Mouse (Mus musculus): ENCODE results near the gene Apc2. TPM values are rescaled to one million over a fixed set of nuclear protein-coding genes. Genes with fewer than 3 reads are reported as not detected.

Gene Apc2
- polyA plus RNA-seq, 1 experiment from 2014 or later = 0.88 TPM

GRCm38 (mm10) chr10:80332525-80332989, 36.8 kb downstream of the Apc2 start:
- Histone ChIP-seq H3K4me3 (ENCODE audit: low read length) (no peak overlapping the region), H3K27ac (ENCODE audit: low read length) (no peak overlapping the region), H3K4me1 (replicated peaks; ENCODE audit: control insufficient read depth, insufficient read depth, low read length) (peaks cover 15% of the 10 kb centered on the region), H3K4me2 (ENCODE audit: low read depth, low read length) (no peak overlapping the region), H3K9me3 (ENCODE audit: control insufficient read depth, low read length) (no peaks in the 10 kb centered on the region), H3K36me3 (ENCODE audit: control insufficient read depth, insufficient read depth, low read length) (no peaks in the 10 kb centered on the region), H3K9ac (ENCODE audit: low read length) (no peak overlapping the region), H3K27me3 (ENCODE audit: control insufficient read depth, insufficient read depth, low read depth, low read length) (no peaks in the 10 kb centered on the region; the same call in 1 of the 2 replicates)
- 71% methylated on average over 5 of the region's 5 CpGs for WGBS
- no peak for ATAC-seq (ENCODE audit: low read depth)

- Histone ChIP-seq H3K36me3 (ENCODE audit: control insufficient read depth, insufficient read depth, low read length) (no peaks in the 10 kb centered on the region), H3K4me3 (ENCODE audit: low read length) (no peak overlapping the region), H3K4me2 (ENCODE audit: low read depth, low read length) (no peak overlapping the region), H3K27ac (ENCODE audit: low read length) (no peak overlapping the region), H3K9me3 (ENCODE audit: control insufficient read depth, low read length) (no peaks in the 10 kb centered on the region), H3K9ac (ENCODE audit: low read length) (no peak overlapping the region), H3K4me1 (replicated peaks; ENCODE audit: control insufficient read depth, insufficient read depth, low read length) (peaks cover 4% of the 10 kb centered on the region; the same call in 1 of the 2 replicates), H3K27me3 (ENCODE audit: control insufficient read depth, insufficient read depth, low read depth, low read length) (peaks cover 12% of the 10 kb centered on the region)
- WGBS = 82% methylated on average over 12 of the region's 12 CpGs
- no peak for ATAC-seq (ENCODE audit: low read depth)
Measured at GRCm38 (mm10) chr10:80336263-80336662, 40.5 kb downstream of the Apc2 start.

- no peak overlapping the region for H3K27ac ChIP-seq (ENCODE audit: low read length)
- no peak overlapping the region for H3K4me3 ChIP-seq (ENCODE audit: low read length)
- ATAC-seq (ENCODE audit: low read depth) = no peak
- H3K27me3 ChIP-seq (ENCODE audit: control insufficient read depth, insufficient read depth, low read depth, low read length) = peaks cover 41% of the 10 kb centered on the region
- WGBS = 21% methylated on average over 19 of the region's 19 CpGs
- no peaks in the 10 kb centered on the region for H3K9me3 ChIP-seq (ENCODE audit: control insufficient read depth, low read length)
- no peaks in the 10 kb centered on the region for H3K36me3 ChIP-seq (ENCODE audit: control insufficient read depth, insufficient read depth, low read length)
- peaks cover 27% of the 10 kb centered on the region for H3K4me1 ChIP-seq (replicated peaks; ENCODE audit: control insufficient read depth, insufficient read depth, low read length)
- H3K4me2 ChIP-seq (ENCODE audit: low read depth, low read length) = no peak overlapping the region
- H3K9ac ChIP-seq (ENCODE audit: low read length) = no peak overlapping the region
Measured at GRCm38 (mm10) chr10:80339941-80340750, 44.4 kb downstream of the Apc2 start.

- H3K4me3 ChIP-seq (ENCODE audit: low read length) = no peak overlapping the region
- ATAC-seq (ENCODE audit: low read depth) = no peak
- WGBS = 16% methylated on average over 21 of the region's 21 CpGs
Measured at GRCm38 (mm10) chr10:80341026-80341425, 45.2 kb downstream of the Apc2 start.

GRCm38 (mm10) chr10:80341491-80342304, 45.9 kb downstream of the Apc2 start:
- Histone ChIP-seq H3K36me3 (ENCODE audit: control insufficient read depth, insufficient read depth, low read length) (no peaks in the 10 kb centered on the region), H3K27ac (ENCODE audit: low read length) (no peak overlapping the region), H3K9ac (ENCODE audit: low read length) (no peak overlapping the region), H3K9me3 (ENCODE audit: control insufficient read depth, low read length) (no peaks in the 10 kb centered on the region), H3K27me3 (ENCODE audit: control insufficient read depth, insufficient read depth, low read depth, low read length) (peaks cover 49% of the 10 kb centered on the region), H3K4me2 (ENCODE audit: low read depth, low read length) (peak overlapping the region; percentile 55; the same call in 1 of the 2 replicates), H3K4me1 (replicated peaks; ENCODE audit: control insufficient read depth, insufficient read depth, low read length) (peaks cover 29% of the 10 kb centered on the region), H3K4me3 (ENCODE audit: low read length) (peak overlapping the region; percentile 40)
- ATAC-seq (ENCODE audit: low read depth) = no peak
- WGBS = 4% methylated on average over 47 of the region's 47 CpGs

More at GRCm38 (mm10) chr10:80341026-80341425, 45.2 kb downstream of the Apc2 start:
- Histone ChIP-seq H3K4me1 (replicated peaks; ENCODE audit: control insufficient read depth, insufficient read depth, low read length) (peaks cover 29% of the 10 kb centered on the region), H3K9ac (ENCODE audit: low read length) (no peak overlapping the region), H3K36me3 (ENCODE audit: control insufficient read depth, insufficient read depth, low read length) (no peaks in the 10 kb centered on the region), H3K4me2 (ENCODE audit: low read depth, low read length) (no peak overlapping the region), H3K27ac (ENCODE audit: low read length) (no peak overlapping the region), H3K27me3 (ENCODE audit: control insufficient read depth, insufficient read depth, low read depth, low read length) (peaks cover 46% of the 10 kb centered on the region), H3K9me3 (ENCODE audit: control insufficient read depth, low read length) (no peaks in the 10 kb centered on the region)

- H3K9ac ChIP-seq (ENCODE audit: low read length) = no peak overlapping the region
- H3K27me3 ChIP-seq (ENCODE audit: control insufficient read depth, insufficient read depth, low read depth, low read length) = peaks cover 54% of the 10 kb centered on the region
Measured at GRCm38 (mm10) chr10:80342305-80342748, 46.5 kb downstream of the Apc2 start.

GRCm38 (mm10) chr10:80342749-80343424, 47.1 kb downstream of the Apc2 start:
- WGBS = under 1% methylated on average over 30 of the region's 33 CpGs
- Histone ChIP-seq H3K4me3 (ENCODE audit: low read length) (peak overlapping the region; percentile 40), H3K9ac (ENCODE audit: low read length) (peak overlapping the region; percentile 54), H3K36me3 (ENCODE audit: control insufficient read depth, insufficient read depth, low read length) (no peaks in the 10 kb centered on the region), H3K27ac (ENCODE audit: low read length) (0 out of 2 replicates have a peak overlapping the region, but pooled peaks have one; percentile 48), H3K4me1 (replicated peaks; ENCODE audit: control insufficient read depth, insufficient read depth, low read length) (peaks cover 36% of the 10 kb centered on the region), H3K9me3 (ENCODE audit: control insufficient read depth, low read length) (no peaks in the 10 kb centered on the region), H3K4me2 (ENCODE audit: low read depth, low read length) (peak overlapping the region; percentile 55), H3K27me3 (ENCODE audit: control insufficient read depth, insufficient read depth, low read depth, low read length) (peaks cover 60% of the 10 kb centered on the region)
- ATAC-seq (ENCODE audit: low read depth) = peak; percentile 83

More at GRCm38 (mm10) chr10:80342305-80342748, 46.5 kb downstream of the Apc2 start:
- Histone ChIP-seq H3K27ac (ENCODE audit: low read length) (no peak overlapping the region), H3K9me3 (ENCODE audit: control insufficient read depth, low read length) (no peaks in the 10 kb centered on the region), H3K4me2 (ENCODE audit: low read depth, low read length) (peak overlapping the region; percentile 55), H3K4me1 (replicated peaks; ENCODE audit: control insufficient read depth, insufficient read depth, low read length) (peaks cover 30% of the 10 kb centered on the region), H3K4me3 (ENCODE audit: low read length) (peak overlapping the region; percentile 40), H3K36me3 (ENCODE audit: control insufficient read depth, insufficient read depth, low read length) (no peaks in the 10 kb centered on the region)
- 2% methylated on average over 26 of the region's 26 CpGs for WGBS
- ATAC-seq (ENCODE audit: low read depth) = no peak

- Histone ChIP-seq H3K36me3 (ENCODE audit: control insufficient read depth, insufficient read depth, low read length) (no peaks in the 10 kb centered on the region), H3K4me2 (ENCODE audit: low read depth, low read length) (peak overlapping the region; percentile 55), H3K9ac (ENCODE audit: low read length) (peak overlapping the region; percentile 54), H3K4me3 (ENCODE audit: low read length) (peak overlapping the region; percentile 40), H3K4me1 (replicated peaks; ENCODE audit: control insufficient read depth, insufficient read depth, low read length) (peaks cover 42% of the 10 kb centered on the region), H3K27me3 (ENCODE audit: control insufficient read depth, insufficient read depth, low read depth, low read length) (peaks cover 66% of the 10 kb centered on the region), H3K27ac (ENCODE audit: low read length) (peak overlapping the region; percentile 48; the same call in 1 of the 2 replicates), H3K9me3 (ENCODE audit: control insufficient read depth, low read length) (no peaks in the 10 kb centered on the region)
- WGBS = 30% methylated on average over 13 of the region's 13 CpGs
- peak; percentile 7 for ATAC-seq (ENCODE audit: low read depth)
Measured at GRCm38 (mm10) chr10:80343425-80343895, 47.7 kb downstream of the Apc2 start.

All from lung, embryonic 16.5 days (tissue).